Mouse (Mus musculus) lung, postnatal 14 days (tissue): Measurements from ENCODE around the gene Olfr368.

Source experiments
- DNase-seq: peaks from one replicate; pipeline ENCODE4 v3.0.0; 2021

Olfr368 gene

GRCm38 (mm10) chr2:37326215-37326614 is at the start of gene Olfr368:
TSS of gene Olfr368 (plus strand) at chr2:37326515.
- no peak for DNase-seq

- no peak for DNase-seq
Measured at GRCm38 (mm10) chr2:37333321-37333720, 7.0 kb downstream of the Olfr368 start.

GRCm38 (mm10) chr2:37338497-37339187 is 12.3 kb downstream of the Olfr368 start:
- peak; percentile 49 for DNase-seq

GRCm38 (mm10) chr2:37351671-37352070 is 25.4 kb downstream of the Olfr368 start:
- no peak for DNase-seq

- no peak for DNase-seq
Measured at GRCm38 (mm10) chr2:37355571-37355970, 29.3 kb downstream of the Olfr368 start.

GRCm38 (mm10) chr2:37358633-37359540 is 32.6 kb downstream of the Olfr368 start, which contains the start of gene Pdcl:
TSS of gene Pdcl (minus strand) at chr2:37359332.
- peak; percentile 91 for DNase-seq

GRCm38 (mm10) chr2:37359908-37360307 is 33.6 kb downstream of the Olfr368 start:
- no peak for DNase-seq

- DNase-seq: no peak
Measured at GRCm38 (mm10) chr2:37370651-37371050, 44.3 kb downstream of the Olfr368 start.

GRCm38 (mm10) chr2:37376018-37376417 is 49.7 kb downstream of the Olfr368 start:
- no peak for DNase-seq

- DNase-seq: peak; percentile 64
Measured at GRCm38 (mm10) chr2:37380189-37380588, 53.9 kb downstream of the Olfr368 start.
